14 mouse cellular contexts compared by ENCODE assay signal in genomic region chr16:38467091-38467916, GRCm38 (mm10). TPM values are rescaled to one million over a fixed set of nuclear protein-coding genes. Genes with fewer than 3 reads are reported as not detected.
"Had no signal": no experiment of that assay in that cellular context is flagged by ENCODE, and none has a peak within 500 bp of the region (broad histone marks: within the 10 kb centered on the region; RNA-seq: fewer than 3 reads in every experiment).

No protein-coding gene starts in this region.

- H3K36me3 ChIP-seq: hindbrain, embryonic 15.5 days; kidney, embryonic 15.5 days; limb, embryonic 10.5 days; lung, embryonic 15.5 days; midbrain, embryonic 12.5 days; neural tube, embryonic 13.5 days had no signal

- H3K27me3 ChIP-seq: hindbrain, embryonic 15.5 days; kidney, embryonic 15.5 days; lung, embryonic 15.5 days; midbrain, embryonic 12.5 days; neural tube, embryonic 13.5 days had no signal

- ATAC-seq: midbrain, embryonic 16.5 days had no signal

- H3K27ac ChIP-seq: hindbrain, embryonic 15.5 days; kidney, embryonic 15.5 days; limb, embryonic 10.5 days; lung, embryonic 15.5 days; macrophage; midbrain, embryonic 12.5 days; neural tube, embryonic 13.5 days had no signal

- H3K9me3 ChIP-seq: hindbrain, embryonic 15.5 days; kidney, embryonic 15.5 days; limb, embryonic 10.5 days; lung, embryonic 15.5 days; megakaryocyte, embryonic 14.5 days; midbrain, embryonic 12.5 days; neural tube, embryonic 13.5 days had no signal

- H3K4me2 ChIP-seq: hindbrain, embryonic 15.5 days; kidney, embryonic 15.5 days; lung, embryonic 15.5 days; midbrain, embryonic 12.5 days; neural tube, embryonic 13.5 days had no signal

- H3K4me1 ChIP-seq: hindbrain, embryonic 15.5 days; limb, embryonic 10.5 days; lung, embryonic 15.5 days; midbrain, embryonic 12.5 days; neural tube, embryonic 13.5 days had no signal

- H3K9ac ChIP-seq: hindbrain, embryonic 15.5 days; kidney, embryonic 15.5 days; lung, embryonic 15.5 days; midbrain, embryonic 12.5 days; neural tube, embryonic 13.5 days had no signal

- H3K4me3 ChIP-seq: hindbrain, embryonic 15.5 days; kidney, embryonic 15.5 days; limb, embryonic 10.5 days; lung, embryonic 15.5 days; megakaryocyte, embryonic 14.5 days; midbrain, embryonic 12.5 days; neural tube, embryonic 13.5 days had no signal

- DNase-seq: layer of hippocampus, adult 9-11 months; lung, postnatal 14 days; right cerebral cortex, postnatal 14 days; thymus, adult 18-20 months; thymus, postnatal 14 days had no signal

RNA-seq across cellular contexts. Expression of gene Pla1a, which starts 34.4 kb away (rescaled TPM):
- polyA plus RNA-seq: macrophage had no signal
